Mouse (Mus musculus) brain, embryonic 14.5 days (tissue): ENCODE measurements around the gene Appl1.

Experiments
- CTCF ChIP-seq: fragments of 200-500 bp; IDR thresholded peaks from 2 replicates; pipeline ENCODE4 v1.5.1; 2012; ENCODE audit warnings: inconsistent platforms, mild to moderate bottlenecking, moderate library complexity, borderline replicate concordance; ENCODE audit not compliant: insufficient read depth, insufficient read length; ENCODE audit errors: extremely low read depth
- POLR2A ChIP-seq: fragments of 200-500 bp; IDR thresholded peaks from 2 replicates; pipeline ENCODE4 v1.6.1; 2012; ENCODE audit warnings: mild to moderate bottlenecking, inconsistent platforms, borderline replicate concordance; ENCODE audit not compliant: poor library complexity, insufficient read depth, insufficient read length, severe bottlenecking; ENCODE audit errors: extremely low read depth

- no peak for TF ChIP-seq POLR2A
- TF ChIP-seq CTCF = no peak
Measured at GRCm38 (mm10) chr14:26981021-26981420, 10.0 kb upstream of the Appl1 start.
